Mouse (Mus musculus) liver, postnatal 0 days (tissue): ENCODE measurements around the gene Tyrp1. TPM values are rescaled to one million over a fixed set of nuclear protein-coding genes. Genes with fewer than 3 reads are reported as not detected.

Source experiments
- ATAC-seq: fragments of 200-750 bp; cut with Nextera tagmentation; 2 replicates; pipeline ENCODE4 v1.8.0; 2017; ENCODE audit warnings: mild to moderate bottlenecking, moderate library complexity
- DNase-seq: peaks from one replicate; pipeline ENCODE4 v3.0.0-alpha.2; 2016
- H3K27ac ChIP-seq: fragments of 300-500 bp; sonication (generic); 2 replicates; pipeline ENCODE4 v1.5.1; 2014; ENCODE audit warnings: antibody characterized with exemption, moderate library complexity, mild to moderate bottlenecking, low read depth
- H3K27me3 ChIP-seq: fragments of 300-500 bp; sonication (generic); 2 replicates; pipeline ENCODE4 v1.6.1; 2014; ENCODE audit warnings: low read length, control low read depth, mixed read lengths; ENCODE audit not compliant: insufficient read depth
- H3K36me3 ChIP-seq: fragments of 300-500 bp; sonication (generic); replicated peaks from 2 replicates; pipeline ENCODE4 v1.6.1; 2014; ENCODE audit warnings: mild to moderate bottlenecking, control low read depth, low read length, moderate library complexity, mixed read lengths; ENCODE audit not compliant: insufficient read depth
- H3K4me1 ChIP-seq: fragments of 300-500 bp; sonication (generic); 2 replicates; pipeline ENCODE4 v1.6.1; 2014; ENCODE audit warnings: antibody characterized with exemption, mild to moderate bottlenecking, control low read depth; ENCODE audit not compliant: insufficient read depth
- H3K4me2 ChIP-seq: fragments of 300-500 bp; sonication (generic); 2 replicates; pipeline ENCODE4 v1.6.1; 2014; ENCODE audit warnings: low read depth, mild to moderate bottlenecking, low read length, moderate library complexity, mixed read lengths
- H3K4me3 ChIP-seq: fragments of 300-500 bp; sonication (generic); 2 replicates; pipeline ENCODE4 v1.5.1; 2014; ENCODE audit warnings: low read depth, low read length
- H3K9ac ChIP-seq: fragments of 300-500 bp; sonication (generic); replicated peaks from 2 replicates; pipeline ENCODE4 v1.6.1; 2014; ENCODE audit warnings: mild to moderate bottlenecking, moderate library complexity
- H3K9me3 ChIP-seq: fragments of 300-500 bp; sonication (generic); 2 replicates; pipeline ENCODE4 v1.6.1; 2016; ENCODE audit warnings: mild to moderate bottlenecking, control low read depth, low read length, mixed read lengths
- CTCF ChIP-seq: sonication (generic); IDR thresholded peaks from 2 replicates; pipeline ENCODE4 v1.5.1; 2016; ENCODE audit warnings: antibody characterized with exemption, low read depth
- EP300 ChIP-seq: IDR thresholded peaks from 2 replicates; pipeline ENCODE4 v1.6.1; 2016; ENCODE audit warnings: antibody characterized with exemption, low read depth, mild to moderate bottlenecking
- WGBS: fragments of 180-500 bp; shearing (Covaris S2); extraction: QIAGEN DNeasy Blood & Tissue Kit; methylation state at CpG from one replicate; pipeline ENCODE4 v1.1.7; 2014; ENCODE audit not compliant: insufficient replicate concordance; 5-methylcytosine and 5-hydroxymethylcytosine counted together
- polyA plus RNA-seq: library from polyadenylated mRNA; unstranded; fragments of >200 nt; fragmentation: Nextera tagmentation; extraction: Ambion mirVana; gene quantifications from 2 replicates; pipeline ENCODE4 v1.2.1, GENCODE M21; 2015

Tyrp1 gene
- polyA plus RNA-seq, 1 experiment from 2014 or later: not detected

GRCm38 (mm10) chr4:80843752-80844151, 9.8 kb downstream of the Tyrp1 start:
- TF ChIP-seq CTCF (no peak), EP300 (no peak)
- no peaks in the 10 kb centered on the region for H3K9me3 ChIP-seq
- no peak overlapping the region for H3K4me2 ChIP-seq
- H3K36me3 ChIP-seq: no peaks in the 10 kb centered on the region
- no peaks in the 10 kb centered on the region for H3K27me3 ChIP-seq
- H3K27ac ChIP-seq: no peak overlapping the region
- no peaks in the 10 kb centered on the region for H3K4me1 ChIP-seq
- no peak for ATAC-seq
- H3K4me3 ChIP-seq: no peak overlapping the region
- DNase-seq: no peak
- no peak overlapping the region for H3K9ac ChIP-seq

- TF ChIP-seq CTCF: no peak
- no peak for TF ChIP-seq EP300
- H3K4me2 ChIP-seq: no peak overlapping the region
- H3K4me1 ChIP-seq: no peaks in the 10 kb centered on the region
- 60% methylated on average over 3 of the region's 3 CpGs for WGBS
- no peaks in the 10 kb centered on the region for H3K36me3 ChIP-seq
- no peak for DNase-seq
- no peaks in the 10 kb centered on the region for H3K9me3 ChIP-seq
- no peak overlapping the region for H3K4me3 ChIP-seq
- no peaks in the 10 kb centered on the region for H3K27me3 ChIP-seq
- no peak for ATAC-seq
- no peak overlapping the region for H3K27ac ChIP-seq
- H3K9ac ChIP-seq: no peak overlapping the region
These were observed 12.1 kb downstream of the Tyrp1 start for GRCm38 (mm10) chr4:80846052-80846451.

DNA sequence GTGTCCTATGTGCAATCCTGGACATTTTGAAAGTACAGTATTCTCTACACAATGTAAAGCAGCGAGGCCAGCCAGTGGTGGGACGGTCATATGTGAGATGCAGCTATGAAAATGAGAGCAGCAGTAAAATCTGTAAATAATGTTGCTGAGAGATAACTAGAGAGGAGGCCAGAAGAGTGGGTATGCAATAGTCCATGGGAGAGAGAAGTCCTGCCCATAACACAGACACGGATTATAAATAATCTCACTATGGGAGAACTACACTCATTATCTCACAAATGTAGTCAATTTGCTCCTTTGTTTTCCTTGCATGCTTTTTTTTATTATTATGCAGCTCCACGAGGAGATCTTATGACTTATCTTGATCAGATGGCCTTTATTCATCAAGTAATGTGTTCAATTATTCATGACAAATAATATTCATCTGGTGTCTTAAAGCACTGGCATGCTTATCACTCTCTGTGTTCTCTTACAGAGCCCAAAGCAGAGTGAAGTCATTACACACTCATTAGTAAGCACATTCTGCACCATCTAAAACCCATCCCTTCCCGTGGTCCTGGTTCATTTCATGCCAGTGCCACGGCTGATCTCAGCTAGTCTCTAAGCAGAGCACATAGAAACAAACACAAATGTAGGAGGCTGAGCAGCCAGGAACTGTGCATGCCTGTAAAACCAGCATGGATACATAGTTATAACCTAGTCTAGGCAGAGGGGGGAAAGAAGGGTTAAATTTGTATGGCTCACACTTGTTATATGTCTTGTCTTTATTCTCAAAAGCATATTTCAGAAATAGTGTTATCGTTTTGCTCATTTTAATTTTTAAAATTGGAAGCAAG, 18.9 kb downstream of the Tyrp1 start:
- Histone ChIP-seq H3K4me2 (no peak overlapping the region), H3K27ac (no peak overlapping the region), H3K4me3 (no peak overlapping the region), H3K9me3 (no peaks in the 10 kb centered on the region), H3K36me3 (no peaks in the 10 kb centered on the region), H3K27me3 (no peaks in the 10 kb centered on the region), H3K4me1 (no peaks in the 10 kb centered on the region), H3K9ac (no peak overlapping the region)
- no peak for ATAC-seq
- 72% methylated on average over 7 of the region's 7 CpGs for WGBS
- TF ChIP-seq CTCF: no peak
- DNase-seq: no peak

DNA sequence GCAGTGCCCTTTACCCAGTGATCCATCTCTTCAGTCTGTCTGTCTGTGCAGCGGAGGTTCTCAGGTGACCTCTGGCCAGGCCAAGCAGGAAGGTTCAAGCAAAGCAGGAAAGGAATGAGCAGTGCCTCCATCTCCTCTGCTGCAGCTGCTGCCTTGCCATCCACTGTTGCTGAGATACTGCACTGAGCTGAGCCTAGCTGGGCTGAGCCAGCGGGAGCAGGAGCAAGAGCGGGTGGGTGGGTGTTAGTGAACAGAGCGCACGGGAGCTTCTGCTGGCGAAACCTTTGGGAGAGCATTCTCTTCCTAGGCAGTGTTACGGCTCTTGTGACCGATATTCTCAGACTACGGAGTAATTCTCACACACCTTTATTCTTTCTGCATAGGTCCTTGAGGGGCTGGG, 21.6 kb downstream of the Tyrp1 start:
- DNase-seq: no peak
- 72% methylated on average over 9 of the region's 9 CpGs for WGBS
- Histone ChIP-seq H3K9me3 (no peaks in the 10 kb centered on the region), H3K27me3 (no peaks in the 10 kb centered on the region), H3K4me3 (no peak overlapping the region), H3K27ac (no peak overlapping the region), H3K9ac (no peak overlapping the region), H3K4me1 (no peaks in the 10 kb centered on the region), H3K4me2 (no peak overlapping the region), H3K36me3 (no peaks in the 10 kb centered on the region)
- TF ChIP-seq CTCF: no peak
- TF ChIP-seq EP300: no peak
- no peak for ATAC-seq

- no peaks in the 10 kb centered on the region for H3K36me3 ChIP-seq
- H3K9ac ChIP-seq: no peak overlapping the region
- no peak overlapping the region for H3K4me2 ChIP-seq
- no peak for ATAC-seq
- H3K4me3 ChIP-seq: no peak overlapping the region
- 82% methylated on average over 9 of the region's 9 CpGs for WGBS
- H3K4me1 ChIP-seq: no peaks in the 10 kb centered on the region
- H3K27me3 ChIP-seq: no peaks in the 10 kb centered on the region
- H3K9me3 ChIP-seq: no peaks in the 10 kb centered on the region
- no peak for DNase-seq
- H3K27ac ChIP-seq: no peak overlapping the region
- no peak for TF ChIP-seq CTCF
- TF ChIP-seq EP300: no peak
These were observed 29.0 kb downstream of the Tyrp1 start for GRCm38 (mm10) chr4:80862962-80863361.

GRCm38 (mm10) chr4:80863906-80864305, 30.0 kb downstream of the Tyrp1 start:
- no peak for TF ChIP-seq CTCF
- no peak for TF ChIP-seq EP300
- no peak for DNase-seq
- Histone ChIP-seq H3K4me1 (no peaks in the 10 kb centered on the region), H3K4me2 (no peak overlapping the region), H3K9me3 (no peaks in the 10 kb centered on the region), H3K27me3 (no peaks in the 10 kb centered on the region), H3K4me3 (no peak overlapping the region), H3K9ac (no peak overlapping the region), H3K36me3 (no peaks in the 10 kb centered on the region), H3K27ac (no peak overlapping the region)
- 54% methylated on average over 7 of the region's 7 CpGs for WGBS
- ATAC-seq: no peak
